Mouse (Mus musculus) monocyte, adult 2 months (primary cell): Measurements from ENCODE around the gene Ppil2.
A peak's percentile ranks its signal among the peaks of the same experiment; 100 is the strongest.

Experiments used
- DNase-seq, 2 experiments: peaks; one replicate each; pipeline ENCODE4 v3.0.0; 2022; ENCODE audit warnings: low spot score in 2 of 2, low read depth in 1 of 2

Ppil2 gene

DNA sequence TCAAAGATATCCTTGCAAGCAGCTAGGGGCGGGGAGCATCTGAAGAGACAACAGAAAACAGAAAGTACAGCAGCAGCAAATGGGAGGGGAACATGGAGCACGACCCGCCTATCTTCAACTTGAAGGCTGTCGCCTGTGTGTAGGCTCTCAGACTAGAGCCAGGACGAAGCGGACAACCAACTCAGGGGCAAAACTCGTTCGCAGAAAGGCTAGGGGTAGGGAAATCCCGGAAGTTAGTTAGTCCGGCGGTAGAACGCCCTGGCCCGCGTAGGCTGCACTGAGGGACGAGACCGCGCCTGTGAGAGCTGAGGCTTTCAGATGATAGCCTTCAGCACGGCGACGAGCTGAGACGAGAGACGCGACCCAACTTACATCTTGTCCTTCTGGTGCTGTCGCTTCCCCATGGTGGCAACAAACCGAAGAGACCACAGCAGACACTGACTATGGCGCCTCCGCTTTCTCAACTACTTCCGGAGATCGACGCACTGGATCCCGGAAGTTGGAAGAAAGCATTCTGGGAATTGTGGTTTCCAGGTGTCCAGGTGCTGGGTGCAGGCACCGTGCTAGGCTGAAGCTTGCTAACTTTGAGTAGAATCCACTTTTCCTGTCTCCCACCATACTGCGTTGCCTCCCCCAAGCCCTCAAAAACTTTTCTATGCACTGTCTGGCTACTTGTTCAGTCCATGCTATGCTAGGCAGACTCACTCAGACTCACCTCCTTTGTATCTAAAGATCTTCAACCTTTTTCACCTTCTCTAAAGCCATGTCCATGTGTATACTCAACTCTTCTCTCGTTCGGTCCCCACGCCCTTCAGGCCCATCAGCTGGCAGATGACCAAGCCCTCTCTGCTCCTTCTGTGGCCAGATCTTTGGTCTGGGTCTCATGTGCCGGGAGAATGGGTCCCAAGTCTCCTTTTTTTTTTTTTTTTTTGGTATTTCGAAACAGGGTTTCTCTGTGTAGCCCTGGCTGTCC is at the start of gene Ppil2:
Gene Ppil2, minus strand, starts transcription at position 487 of the 973 bp plus-strand sequence.
- DNase-seq, result peak; percentile 27 to 47

- no peak for DNase-seq
Observed at GRCm38 (mm10) chr16:17154346-17154745, 43.3 kb upstream of the Ppil2 start.

- DNase-seq, result no peak
Observed at GRCm38 (mm10) chr16:17151874-17152273, 40.8 kb upstream of the Ppil2 start.

GRCm38 (mm10) chr16:17150520-17151258 is 39.6 kb upstream of the Ppil2 start:
- no peak for DNase-seq

GRCm38 (mm10) chr16:17148084-17148483 is 37.0 kb upstream of the Ppil2 start:
- DNase-seq, result no peak

DNA sequence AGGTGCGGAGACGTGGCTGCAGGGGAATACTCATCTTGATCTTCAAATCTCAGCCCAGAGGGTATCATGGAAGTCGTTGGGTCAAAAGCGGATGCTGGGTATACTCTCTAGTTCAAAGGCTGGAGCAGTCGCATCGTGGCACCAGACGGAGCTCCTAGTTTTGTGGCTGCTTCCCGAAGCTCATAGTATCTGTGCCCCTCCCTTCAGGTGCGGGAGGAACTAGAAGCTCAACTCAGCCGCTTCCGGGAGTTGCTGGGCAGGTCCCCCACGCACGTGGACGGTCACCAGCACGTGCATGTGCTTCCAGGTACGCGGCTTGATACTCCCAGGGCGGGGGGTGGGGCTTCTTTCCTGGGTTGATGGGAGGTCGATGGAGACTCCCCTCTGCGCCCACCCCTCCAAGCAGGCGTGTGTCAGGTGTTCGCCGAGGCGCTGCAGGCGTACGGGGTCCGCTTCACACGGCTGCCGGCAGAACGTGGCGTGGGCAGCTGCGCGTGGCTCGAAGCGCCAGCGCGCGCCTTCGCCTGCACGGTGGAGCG is 36.4 kb upstream of the Ppil2 start:
- DNase-seq, result no peak

DNA sequence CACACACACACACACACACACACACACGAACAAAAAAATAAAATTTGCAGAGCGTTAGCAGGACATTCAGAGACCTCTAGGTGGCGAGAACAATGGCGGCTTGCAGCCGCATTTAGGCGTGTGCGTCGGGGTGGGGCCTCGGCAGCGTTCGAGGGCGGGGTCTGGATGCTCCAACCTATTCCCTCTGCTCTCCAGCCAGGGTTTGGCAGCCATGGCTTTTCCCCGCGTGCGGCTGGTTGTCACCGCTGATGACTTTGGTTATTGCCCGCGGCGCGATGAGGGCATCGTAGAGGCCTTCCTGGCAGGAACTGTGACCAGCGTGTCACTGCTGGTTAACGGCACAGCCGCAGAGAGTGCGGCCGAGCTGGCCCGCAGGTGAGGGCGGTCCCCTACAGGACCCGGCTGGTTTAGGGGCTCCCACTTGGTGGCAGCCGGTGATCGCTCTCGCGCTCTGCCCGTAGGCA is 35.7 kb upstream of the Ppil2 start, which contains the start of gene Ccdc116:
Gene Ccdc116, minus strand, starts transcription at position 458 of the 464 bp plus-strand sequence.
- peak; percentile 49 to 66 for DNase-seq

- DNase-seq, result no peak
Observed at GRCm38 (mm10) chr16:17144339-17144738, 33.3 kb upstream of the Ppil2 start, which contains the start of gene Ydjc. Gene Ydjc (plus strand): TSS chr16:17144621.

GRCm38 (mm10) chr16:17137355-17137754 is 26.3 kb upstream of the Ppil2 start:
- no peak for DNase-seq

DNA sequence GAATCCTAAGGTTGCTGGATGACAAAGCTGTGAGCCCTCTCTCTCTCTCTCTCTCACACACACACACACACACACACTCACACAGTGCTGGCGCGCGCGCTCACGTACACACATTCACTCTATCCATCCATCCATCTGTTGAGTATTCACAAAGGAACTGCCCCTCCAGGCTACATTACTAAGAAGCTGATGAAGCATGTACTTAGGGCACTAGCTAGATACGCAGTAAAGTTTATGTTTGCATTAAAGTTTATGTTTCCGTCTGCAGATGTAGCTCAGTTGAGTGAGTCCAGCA is 21.8 kb upstream of the Ppil2 start:
- DNase-seq, result no peak

GRCm38 (mm10) chr16:17132089-17132905 is 21.2 kb upstream of the Ppil2 start, which contains the start of gene Sdf2l1:
Gene Sdf2l1 (minus strand): TSS chr16:17132383.
- DNase-seq, result peak; percentile 93

GRCm38 (mm10) chr16:17131191-17132088 is 20.4 kb upstream of the Ppil2 start:
- DNase-seq, result no peak

- peak in 1 of 2 experiments; percentile 21 for DNase-seq
Observed at GRCm38 (mm10) chr16:17127292-17127691, 16.2 kb upstream of the Ppil2 start.

DNA sequence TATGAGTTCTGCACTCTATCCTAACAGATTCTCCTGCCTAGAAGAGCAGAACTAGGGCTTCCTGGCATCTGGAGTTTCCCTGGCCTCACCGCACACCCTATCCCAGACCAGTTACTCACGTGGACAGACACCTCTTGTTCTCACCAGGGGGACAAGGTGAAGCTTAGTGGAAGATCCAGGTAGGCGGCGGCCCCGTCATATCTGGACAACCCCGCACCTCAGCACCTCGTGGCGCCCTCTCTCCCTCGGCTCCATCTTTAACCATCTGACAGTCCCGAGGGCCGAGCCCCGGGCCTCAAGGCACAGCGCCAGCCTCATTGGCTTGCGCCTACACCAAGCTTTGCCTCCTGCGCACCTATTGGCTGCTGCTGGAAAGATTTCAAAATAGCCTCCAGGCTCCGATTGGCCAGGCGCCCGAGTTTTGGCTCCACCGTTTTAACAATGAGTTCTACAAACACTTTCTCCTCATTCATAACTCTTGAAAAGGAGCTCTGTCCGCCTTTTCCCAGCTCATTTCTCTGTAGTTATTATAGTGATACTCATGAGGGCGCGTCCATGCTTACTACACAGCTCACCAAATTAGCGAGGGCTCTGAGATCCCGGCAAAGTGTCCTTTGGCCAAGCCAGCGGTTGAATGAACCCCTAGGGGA is 13.9 kb upstream of the Ppil2 start, which contains the start of gene 2610318N02Rik:
Gene 2610318N02Rik, minus strand, starts transcription at position 297 of the 650 bp plus-strand sequence.
- peak; percentile 42 to 50 for DNase-seq

DNA sequence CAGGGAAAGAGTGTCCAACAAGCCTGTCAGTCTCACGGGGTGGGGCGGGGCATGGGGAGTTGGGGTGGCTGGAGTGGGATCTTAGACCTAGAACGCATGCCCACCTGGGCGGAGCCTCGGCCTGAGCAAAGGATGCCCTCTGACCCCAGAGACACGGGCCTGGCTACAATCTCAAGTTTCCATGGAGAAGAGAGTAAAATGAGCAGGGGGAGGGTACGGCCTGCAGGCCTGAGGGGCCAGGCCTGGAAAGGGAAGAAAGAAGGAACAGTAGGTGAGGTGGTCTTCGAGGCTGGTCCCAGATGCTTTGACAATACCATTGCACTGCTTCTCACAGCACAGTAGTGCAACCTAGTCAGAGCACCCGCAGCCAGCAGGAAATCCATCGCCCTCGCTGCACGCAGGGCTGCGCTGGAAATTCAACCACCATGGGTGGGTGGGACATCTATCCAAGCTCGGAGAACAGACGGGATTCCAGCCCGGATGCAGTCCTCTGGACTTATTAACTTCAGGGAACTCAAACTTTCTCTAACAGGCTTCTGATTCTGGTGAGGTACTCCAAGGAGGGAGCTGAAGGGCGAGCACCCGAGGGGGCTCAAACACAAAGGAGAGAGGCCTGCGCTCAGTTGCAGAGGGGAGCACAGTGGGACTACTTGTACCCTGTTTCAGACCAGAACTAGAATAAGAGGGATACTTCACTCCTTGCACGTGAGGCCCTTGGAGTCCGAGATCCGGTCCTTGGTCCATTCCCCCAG is 13.2 kb upstream of the Ppil2 start:
- no peak for DNase-seq

GRCm38 (mm10) chr16:17121569-17121968 is 10.5 kb upstream of the Ppil2 start:
- DNase-seq, result no peak

DNA sequence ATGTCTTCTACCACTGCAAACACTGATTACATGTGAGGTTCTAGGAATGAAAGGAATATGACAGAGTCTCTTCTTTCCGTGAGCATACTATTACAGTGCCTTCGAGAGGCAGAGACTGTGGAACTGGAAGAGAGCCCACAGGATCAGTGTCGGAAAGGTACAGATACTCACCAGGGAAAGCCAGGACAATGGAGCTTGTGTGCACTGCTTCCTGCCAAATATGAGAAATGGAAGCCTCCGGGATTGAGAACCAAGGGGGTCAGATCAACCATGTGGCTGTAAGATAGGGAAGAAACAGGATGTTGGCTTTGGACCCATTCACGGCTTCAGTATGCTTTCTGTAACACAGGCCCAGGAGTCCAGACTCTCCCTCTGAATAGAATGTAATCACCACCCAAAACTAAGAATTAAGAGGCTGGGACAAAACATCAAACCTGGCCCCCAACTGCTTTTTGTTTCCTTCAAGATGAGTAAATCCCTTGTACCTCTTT is 6.3 kb upstream of the Ppil2 start:
- DNase-seq, result no peak

GRCm38 (mm10) chr16:17104600-17104999 is 6.5 kb downstream of the Ppil2 start:
- no peak for DNase-seq
